ENCODE assay signal across 12 mouse cellular contexts in the genomic region with DNA sequence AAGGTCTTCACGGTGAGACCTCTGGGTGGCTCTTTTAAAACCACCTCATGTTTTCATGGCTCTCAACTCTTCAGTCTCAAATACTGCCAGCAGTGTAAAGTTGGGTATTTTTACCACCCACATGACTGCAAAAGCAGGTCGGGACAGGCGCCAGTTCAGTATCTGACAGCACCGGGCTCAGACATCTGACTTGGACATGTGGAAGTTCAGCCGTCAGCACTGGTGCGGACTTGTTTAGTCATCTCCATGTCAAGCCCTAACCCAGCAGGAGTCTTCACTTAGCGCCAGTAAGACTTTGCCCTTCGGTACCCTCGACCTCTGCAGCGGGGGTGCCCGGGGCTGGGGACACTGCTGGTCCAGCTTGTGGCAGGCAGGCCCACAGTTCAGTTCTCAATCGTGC. TPM values are rescaled to one million over a fixed set of nuclear protein-coding genes. Genes with fewer than 3 reads are reported as not detected.
A peak's percentile ranks its signal among the peaks of the same experiment; 100 is the strongest.
DNase-seq lines count a peak whose midpoint lies in the region; TF ChIP-seq lines count a peak whose summit lies in the region.
"Had no signal": no experiment of that assay in that cellular context is flagged by ENCODE, and none has a peak within 500 bp of the region (broad histone marks: within the 10 kb centered on the region; RNA-seq: fewer than 3 reads in every experiment).

No protein-coding gene starts in this region.

- peak overlapping the region; percentile 76 for H3K27ac ChIP-seq in layer of hippocampus, adult 2 months
- H3K27ac ChIP-seq: liver, embryonic 14.5 days had no signal

- H3K4me3 ChIP-seq in layer of hippocampus, adult 2 months: no peak overlapping the region

- no peak for DNase-seq in layer of hippocampus, adult 2 months (ENCODE audit: low spot score in 2 of 2)
- no peak for DNase-seq in layer of hippocampus, postnatal 14 days (ENCODE audit: low spot score in 2 of 2)
- peak; percentile 88 for DNase-seq in brain, adult 2 months (ENCODE audit: low read depth, low spot score)
- peak; percentile 58 to 75 for DNase-seq in heart, adult 9 months (ENCODE audit: low spot score in 2 of 2)
- DNase-seq in kidney, postnatal 25 days: peak; percentile 61 to 85
- no peak for DNase-seq in embryo, embryonic 9.5 days (ENCODE audit: extremely low spot score)
- no peak for DNase-seq in spleen, postnatal 4 days (ENCODE audit: low spot score in 2 of 2)
- DNase-seq in adrenal gland, postnatal 36 days: no peak
- DNase-seq: adrenal gland, adult 8-10 months had no signal

- no peak for TF ChIP-seq CTCF in layer of hippocampus, adult 2 months (conservative IDR thresholded peaks at IDR 0.05)

RNA-seq across cellular contexts. Expression of gene AI413582, which starts 21.7 kb away (rescaled TPM):
- total RNA-seq in layer of hippocampus, adult 2 months (2021): 10 to 100 TPM; 61.6 to 66.1 TPM
- 10 to 100 TPM; 65.6 to 65.9 TPM for total RNA-seq in layer of hippocampus, postnatal 14 days (2021)
- total RNA-seq in adrenal gland, postnatal 36 days (2021): 10 to 100 TPM; 20.0 to 22.9 TPM

RNA-seq across cellular contexts. Expression of gene Hmga1, which starts 31.0 kb away (rescaled TPM):
- 10 to 100 TPM; 30.5 to 38.2 TPM for total RNA-seq in layer of hippocampus, adult 2 months (2021)
- 10 to 100 TPM; 31.3 to 32.7 TPM for total RNA-seq in layer of hippocampus, postnatal 14 days (2021)
- 10 to 100 TPM; 16.1 to 19.4 TPM for total RNA-seq in adrenal gland, postnatal 36 days (2021)

RNA-seq across cellular contexts. Expression of gene Nudt3, which starts 36.0 kb away (rescaled TPM):
- 100 to 1,000 TPM; 462 to 510 TPM for total RNA-seq in layer of hippocampus, adult 2 months (2021)
- 100 to 1,000 TPM; 487 to 502 TPM for total RNA-seq in layer of hippocampus, postnatal 14 days (2021)
- total RNA-seq in adrenal gland, postnatal 36 days (2021): 100 to 1,000 TPM; 191 to 211 TPM

RNA-seq across cellular contexts. Expression of gene RPS10-NUDT3, which starts 47.8 kb away (rescaled TPM):
- not detected for total RNA-seq in layer of hippocampus, adult 2 months (2021)
- not detected for total RNA-seq in layer of hippocampus, postnatal 14 days (2021)
- not detected for total RNA-seq in adrenal gland, postnatal 36 days (2021)
- total RNA-seq: adrenal gland, adult 8-10 months; CH12.LX; hematopoietic stem cell, adult 5-6 weeks had no signal

RNA-seq across cellular contexts. Expression of gene Rps10, which starts 49.2 kb away (rescaled TPM):
- total RNA-seq in layer of hippocampus, adult 2 months (2021): 100 to 1,000 TPM; 495 to 504 TPM
- total RNA-seq in layer of hippocampus, postnatal 14 days (2021): 100 to 1,000 TPM; 413 to 460 TPM
- total RNA-seq in adrenal gland, postnatal 36 days (2021): 1,000 to 10,000 TPM in 1 of 2 experiments, 100 to 1,000 TPM in 1; 945 to 1,005 TPM

Comparison
In these comparisons a context has a peak if more than half of its experiments do, and no peak if none do; other contexts are left out.
1. DNase-seq: peak in brain, adult 2 months (single experiment), heart, adult 9 months (2 of 2) and kidney, postnatal 25 days (2 of 2); none in layer of hippocampus, adult 2 months (0 of 2), layer of hippocampus, postnatal 14 days (0 of 2), embryo, embryonic 9.5 days (single experiment), spleen, postnatal 4 days (0 of 2) and adrenal gland, postnatal 36 days (0 of 2).